Mouse (Mus musculus): ENCODE measurements around the gene P4hb. TPM values are rescaled to one million over a fixed set of nuclear protein-coding genes. Genes with fewer than 3 reads are reported as not detected.
A peak's percentile ranks its signal among the peaks of the same experiment; 100 is the strongest.

Gene P4hb
- 384 and 418 TPM in 2 replicates for polyA plus RNA-seq (2016; fragmentation: Nextera tagmentation; extraction: Ambion mirVana)

DNA sequence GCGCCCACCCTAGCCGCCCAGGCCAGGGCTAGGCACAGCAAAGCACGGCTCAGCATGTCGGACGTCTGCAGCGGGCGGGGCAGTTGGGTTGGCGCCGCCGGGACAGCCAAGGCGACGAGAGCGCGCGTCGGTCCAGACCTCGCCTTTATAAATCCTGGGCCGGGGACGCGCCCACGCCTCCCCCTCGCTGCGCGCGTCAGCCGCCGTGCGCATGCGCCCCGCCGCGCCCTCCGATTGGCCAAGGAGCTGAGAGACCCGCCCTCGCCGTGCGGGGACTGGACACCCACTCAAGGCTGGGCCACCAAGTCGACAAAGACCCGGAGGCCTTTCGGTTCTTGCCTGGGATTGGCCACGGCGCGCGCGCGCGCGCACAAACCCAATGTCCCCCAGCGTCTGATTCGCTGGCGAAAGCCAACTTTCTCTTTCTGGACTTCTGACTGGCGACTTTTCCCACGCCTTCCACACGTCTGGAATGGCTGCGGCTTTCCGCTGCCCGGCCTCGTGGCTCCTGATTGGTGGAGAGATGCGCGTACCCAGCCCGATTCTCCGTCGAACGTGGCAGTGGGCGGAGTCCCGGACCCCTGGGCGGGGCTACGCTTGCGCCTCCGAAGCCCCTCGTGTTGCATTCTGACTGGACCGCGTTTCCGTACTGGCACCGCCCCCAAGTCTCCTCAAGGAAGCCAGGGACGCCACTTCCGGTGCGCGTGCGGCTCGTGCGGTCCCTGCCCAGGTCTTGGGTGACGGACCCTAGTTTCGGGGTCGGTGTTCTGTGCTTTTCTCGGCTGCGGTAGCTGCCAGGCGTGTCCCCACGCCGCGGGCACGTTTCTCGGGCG is at the start of gene P4hb:
Gene P4hb (minus strand): TSS at position 502 of the 833 bp plus-strand sequence.
- Histone ChIP-seq H3K4me3 (peak within 1 kb of the TSS; percentile 91), H3K4me1 (peaks cover 24% of the 10 kb centered on the region), H3K36me3 (peaks cover 43% of the 10 kb centered on the region), H3K27me3 (no peaks in the 10 kb centered on the region), H3K9ac (replicated peaks) (peak within 1 kb of the TSS; percentile 90), H3K27ac (replicated peaks) (peak within 1 kb of the TSS; percentile 93), H3K4me2 (replicated peaks) (peak within 1 kb of the TSS; percentile 83), H3K9me3 (no peaks in the 10 kb centered on the region)
- peak; percentile 97 for ATAC-seq (ENCODE audit: low FRiP score, low read depth)
- under 1% methylated on average over 94 of the region's 94 CpGs for WGBS

GRCm38 (mm10) chr11:120622805-120623204 is 49.8 kb upstream of the P4hb start:
- H3K4me1 ChIP-seq: peaks cover 20% of the 10 kb centered on the region
- H3K27ac ChIP-seq (replicated peaks): no peak overlapping the region
- H3K9ac ChIP-seq (replicated peaks): no peak overlapping the region
- ATAC-seq (ENCODE audit: low FRiP score, low read depth): no peak
- no peaks in the 10 kb centered on the region for H3K27me3 ChIP-seq
- H3K4me3 ChIP-seq: no peak overlapping the region
- H3K4me2 ChIP-seq (replicated peaks): no peak overlapping the region
- H3K36me3 ChIP-seq: peaks cover 49% of the 10 kb centered on the region
- 91% methylated on average over 6 of the region's 6 CpGs for WGBS
- no peaks in the 10 kb centered on the region for H3K9me3 ChIP-seq

GRCm38 (mm10) chr11:120620195-120620594 is 47.1 kb upstream of the P4hb start:
- H3K27ac ChIP-seq (replicated peaks): no peak overlapping the region
- H3K4me3 ChIP-seq: no peak overlapping the region
- 94% methylated on average over 14 of the region's 14 CpGs for WGBS
- H3K4me2 ChIP-seq (replicated peaks): no peak overlapping the region
- no peaks in the 10 kb centered on the region for H3K27me3 ChIP-seq
- H3K36me3 ChIP-seq: peaks cover 45% of the 10 kb centered on the region
- ATAC-seq (ENCODE audit: low FRiP score, low read depth): no peak
- no peaks in the 10 kb centered on the region for H3K9me3 ChIP-seq
- H3K9ac ChIP-seq (replicated peaks): no peak overlapping the region
- peaks cover 30% of the 10 kb centered on the region for H3K4me1 ChIP-seq

GRCm38 (mm10) chr11:120618619-120619535 is 45.8 kb upstream of the P4hb start:
- peak overlapping the region; percentile 77 for H3K27ac ChIP-seq (replicated peaks)
- ATAC-seq (ENCODE audit: low FRiP score, low read depth): no peak
- 92% methylated on average over 25 of the region's 25 CpGs for WGBS
- H3K9ac ChIP-seq (replicated peaks): no peak overlapping the region
- no peaks in the 10 kb centered on the region for H3K9me3 ChIP-seq
- H3K4me2 ChIP-seq (replicated peaks): no peak overlapping the region
- 0 out of 2 replicates have a peak overlapping the region, but pooled peaks have one; percentile 1 for H3K4me3 ChIP-seq
- H3K27me3 ChIP-seq: no peaks in the 10 kb centered on the region
- H3K4me1 ChIP-seq: peaks cover 26% of the 10 kb centered on the region
- peaks cover 53% of the 10 kb centered on the region for H3K36me3 ChIP-seq

DNA sequence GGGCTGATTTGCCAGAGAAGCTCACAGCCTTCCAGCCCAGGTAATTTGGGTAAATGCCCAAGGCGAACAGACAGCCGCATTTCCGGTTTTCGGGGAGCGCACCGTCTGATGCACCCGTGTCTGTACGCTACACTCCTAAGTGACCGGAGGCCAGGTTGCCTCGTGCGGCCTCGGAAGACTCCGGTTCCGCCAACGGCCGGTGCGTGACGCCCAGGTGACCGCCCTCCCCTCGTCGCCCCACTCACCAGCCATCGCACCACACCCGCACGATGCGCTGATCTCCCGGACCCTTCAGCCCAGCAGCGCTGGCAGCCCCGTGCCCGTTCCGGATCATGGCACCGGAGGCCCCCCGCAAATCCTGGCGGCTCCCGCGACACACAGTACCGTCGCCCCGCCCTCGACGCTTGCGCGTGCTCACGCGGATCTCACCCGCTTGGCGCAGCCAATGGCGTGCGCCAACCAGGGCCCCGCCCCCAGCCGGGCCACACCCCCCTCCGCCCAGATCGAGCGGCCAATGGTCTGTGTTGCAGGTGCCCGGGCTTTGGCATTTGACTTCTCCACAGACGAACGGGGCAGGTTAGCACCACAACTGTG is 44.6 kb upstream of the P4hb start, which contains the start of gene Pcyt2:
Gene Pcyt2 (minus strand): TSS at position 418 of the 594 bp plus-strand sequence.
- H3K36me3 ChIP-seq: peaks cover 66% of the 10 kb centered on the region
- H3K4me3 ChIP-seq: peak within 1 kb of the TSS; percentile 80
- under 1% methylated on average over 56 of the region's 56 CpGs for WGBS

DNA sequence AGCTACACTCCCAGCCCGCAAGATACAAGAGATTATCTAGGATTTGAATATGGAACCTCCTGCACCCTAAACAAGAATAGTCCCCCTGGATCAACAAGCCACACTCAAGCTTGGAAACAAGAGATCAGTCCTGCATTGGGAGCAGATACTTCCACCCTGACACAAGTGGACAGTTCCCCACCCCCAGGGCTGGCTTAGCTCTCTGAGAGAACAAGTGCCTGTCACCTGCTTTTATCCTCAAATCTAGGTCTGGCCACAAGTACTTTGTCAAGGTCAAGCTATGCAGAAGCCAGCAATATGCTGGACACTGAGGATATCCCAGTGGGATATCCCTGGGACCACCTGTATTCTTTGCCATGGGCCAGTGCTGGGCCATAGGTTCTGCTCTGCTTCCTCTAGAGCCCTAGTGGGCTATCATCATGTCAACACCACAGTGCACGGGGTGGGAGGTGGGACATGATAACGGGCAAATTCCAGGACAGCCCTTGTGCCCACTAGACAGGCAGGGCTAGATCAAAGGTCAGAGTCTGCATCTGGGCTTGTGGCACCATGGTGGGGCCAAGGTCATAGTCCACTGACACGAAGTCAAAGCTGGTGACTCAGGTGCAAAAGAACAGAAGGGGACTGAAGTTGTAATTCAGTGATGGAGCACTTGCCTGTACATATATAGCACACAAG is 43.7 kb upstream of the P4hb start:
- Histone ChIP-seq H3K9ac (replicated peaks) (peak overlapping the region; percentile 82), H3K4me3 (peak overlapping the region; percentile 80), H3K27ac (replicated peaks) (peak overlapping the region; percentile 77; the same call in 1 of the 2 replicates), H3K9me3 (no peaks in the 10 kb centered on the region), H3K4me2 (replicated peaks) (peak overlapping the region; percentile 77), H3K4me1 (peaks cover 20% of the 10 kb centered on the region), H3K36me3 (peaks cover 68% of the 10 kb centered on the region), H3K27me3 (no peaks in the 10 kb centered on the region)
- ATAC-seq (ENCODE audit: low FRiP score, low read depth): no peak
- WGBS: 50% methylated on average over 4 of the region's 4 CpGs

More for the DNA sequence above, 44.6 kb upstream of the P4hb start, which contains the start of gene Pcyt2:
- peak; percentile 95 for ATAC-seq (ENCODE audit: low FRiP score, low read depth)
- Histone ChIP-seq H3K9ac (replicated peaks) (peak within 1 kb of the TSS; percentile 82), H3K27ac (replicated peaks) (peak within 1 kb of the TSS; percentile 77), H3K9me3 (no peaks in the 10 kb centered on the region), H3K27me3 (no peaks in the 10 kb centered on the region), H3K4me1 (peaks cover 20% of the 10 kb centered on the region), H3K4me2 (replicated peaks) (peak within 1 kb of the TSS; percentile 77)

GRCm38 (mm10) chr11:120615606-120616203 is 42.7 kb upstream of the P4hb start:
- no peaks in the 10 kb centered on the region for H3K9me3 ChIP-seq
- peaks cover 20% of the 10 kb centered on the region for H3K4me1 ChIP-seq
- no peaks in the 10 kb centered on the region for H3K27me3 ChIP-seq
- ATAC-seq (ENCODE audit: low FRiP score, low read depth): no peak
- WGBS: 95% methylated on average over 11 of the region's 11 CpGs
- H3K4me3 ChIP-seq: no peak overlapping the region
- no peak overlapping the region for H3K9ac ChIP-seq (replicated peaks)
- H3K4me2 ChIP-seq (replicated peaks): no peak overlapping the region
- H3K27ac ChIP-seq (replicated peaks): no peak overlapping the region; the same call in 1 of the 2 replicates
- peaks cover 69% of the 10 kb centered on the region for H3K36me3 ChIP-seq

- H3K9me3 ChIP-seq: no peaks in the 10 kb centered on the region
- peaks cover 20% of the 10 kb centered on the region for H3K4me1 ChIP-seq
- no peak overlapping the region for H3K27ac ChIP-seq (replicated peaks)
- no peak overlapping the region for H3K4me2 ChIP-seq (replicated peaks)
- WGBS: 95% methylated on average over 6 of the region's 6 CpGs
- peaks cover 69% of the 10 kb centered on the region for H3K36me3 ChIP-seq
- no peak overlapping the region for H3K9ac ChIP-seq (replicated peaks)
- H3K4me3 ChIP-seq: no peak overlapping the region
- no peak for ATAC-seq (ENCODE audit: low FRiP score, low read depth)
- no peaks in the 10 kb centered on the region for H3K27me3 ChIP-seq
These were observed 42.1 kb upstream of the P4hb start for GRCm38 (mm10) chr11:120615167-120615566.

DNA sequence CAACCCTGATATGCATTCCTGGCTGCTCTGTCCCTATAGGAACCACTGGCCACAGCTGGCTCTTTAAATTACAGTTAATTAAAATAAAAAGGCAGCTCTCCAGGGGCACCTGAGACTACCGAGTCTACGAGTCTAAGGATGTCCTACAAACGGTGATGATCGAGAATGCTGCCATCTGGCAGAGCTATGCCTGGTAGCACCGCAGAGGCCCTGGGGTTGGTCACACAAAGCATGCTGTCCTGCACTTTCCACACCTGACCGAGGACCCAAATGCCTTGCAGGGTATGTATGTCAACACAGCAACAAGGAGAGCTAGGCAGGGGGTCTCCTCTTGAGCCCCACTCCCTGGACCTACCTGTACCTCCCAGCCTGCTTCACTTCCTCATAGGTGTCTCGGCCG is 40.9 kb upstream of the P4hb start:
- H3K27me3 ChIP-seq: peaks cover 9% of the 10 kb centered on the region
- ATAC-seq (ENCODE audit: low FRiP score, low read depth): no peak
- no peak overlapping the region for H3K9ac ChIP-seq (replicated peaks)
- H3K27ac ChIP-seq (replicated peaks): no peak overlapping the region
- no peaks in the 10 kb centered on the region for H3K9me3 ChIP-seq
- no peak overlapping the region for H3K4me3 ChIP-seq
- H3K4me1 ChIP-seq: peaks cover 26% of the 10 kb centered on the region
- 87% methylated on average over 8 of the region's 8 CpGs for WGBS
- no peak overlapping the region for H3K4me2 ChIP-seq (replicated peaks)
- peaks cover 70% of the 10 kb centered on the region for H3K36me3 ChIP-seq

DNA sequence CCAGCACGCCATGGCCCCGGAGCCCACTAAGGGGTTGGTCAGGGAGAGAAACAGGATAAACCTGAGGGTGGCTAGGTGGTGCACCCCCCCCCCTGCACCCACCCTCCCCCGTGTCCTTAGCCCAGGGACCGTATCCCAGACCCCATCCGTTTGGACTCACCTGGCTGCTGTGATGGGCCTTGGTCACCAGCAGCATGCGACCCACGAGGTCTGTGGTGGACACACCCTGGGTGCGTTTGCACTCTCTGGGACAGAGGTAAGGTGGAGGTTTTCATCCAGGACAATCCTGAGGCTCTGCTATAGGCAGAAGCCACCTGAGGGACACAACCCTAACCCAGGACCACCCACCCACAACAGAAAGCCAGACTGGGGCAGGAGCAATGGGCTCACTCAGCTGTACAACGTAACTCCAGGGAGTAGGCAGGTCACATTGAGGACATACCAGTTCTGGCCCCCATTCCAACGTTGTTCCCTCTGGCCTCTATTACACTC is 40.5 kb upstream of the P4hb start:
- H3K4me3 ChIP-seq: no peak overlapping the region
- no peaks in the 10 kb centered on the region for H3K9me3 ChIP-seq
- H3K9ac ChIP-seq (replicated peaks): no peak overlapping the region
- peaks cover 30% of the 10 kb centered on the region for H3K4me1 ChIP-seq
- peaks cover 14% of the 10 kb centered on the region for H3K27me3 ChIP-seq
- peaks cover 65% of the 10 kb centered on the region for H3K36me3 ChIP-seq
- H3K4me2 ChIP-seq (replicated peaks): no peak overlapping the region
- WGBS: 88% methylated on average over 10 of the region's 10 CpGs
- no peak for ATAC-seq (ENCODE audit: low FRiP score, low read depth)
- H3K27ac ChIP-seq (replicated peaks): no peak overlapping the region

All from midbrain, embryonic 12.5 days (tissue).